Comparison of ENCODE assay signal across 19 mouse cellular contexts in the genomic region with DNA sequence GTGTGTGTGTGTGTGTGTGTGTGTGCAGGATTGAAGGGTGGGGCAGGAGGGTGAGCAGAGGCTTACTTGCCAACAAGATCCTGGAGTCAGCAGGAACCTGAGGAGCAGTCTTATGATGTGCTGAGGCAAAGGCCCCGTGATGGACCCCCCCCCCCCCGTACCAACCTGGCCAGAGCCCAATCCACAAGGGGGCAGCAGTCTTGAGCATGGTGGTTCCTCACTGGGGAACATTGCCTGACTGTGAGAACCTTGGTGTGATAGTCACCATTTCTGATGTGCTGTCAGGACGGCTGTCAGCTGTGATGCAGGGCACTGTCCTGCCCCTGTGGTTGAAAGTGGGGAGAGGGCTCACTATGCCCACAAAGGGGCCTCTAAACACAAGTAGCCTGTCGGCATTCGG.
DNase-seq lines count a peak whose midpoint lies in the region; ATAC-seq and TF ChIP-seq lines count a peak whose summit lies in the region.
"Had no signal": no experiment of that assay in that cellular context is flagged by ENCODE, and none has a peak within 500 bp of the region (broad histone marks: within the 10 kb centered on the region; RNA-seq: fewer than 3 reads in every experiment).

No protein-coding gene starts in this region.

- TF ChIP-seq CTCF in kidney, postnatal 0 days (IDR thresholded peaks at IDR 0.05; ENCODE audit: low read depth): peak; percentile 48; the same call in 1 of the 2 replicates
- TF ChIP-seq CTCF in thymus, adult 2 months (IDR thresholded peaks at IDR 0.05; ENCODE audit: borderline replicate concordance, control insufficient read depth, extremely low read depth, insufficient read depth, low read length, poor library complexity): peak; percentile 57; the same call in 1 of the 2 replicates
- TF ChIP-seq CTCF in cerebellum, adult 2 months (IDR thresholded peaks at IDR 0.05; ENCODE audit: borderline replicate concordance, insufficient read depth, low read depth, low read length): no peak

- no peak overlapping the region for H3K4me2 ChIP-seq in kidney, postnatal 0 days (ENCODE audit: low read length)
- no peak overlapping the region for H3K4me2 ChIP-seq in kidney, embryonic 14.5 days (replicated peaks; ENCODE audit: low read depth, low read length)
- H3K4me2 ChIP-seq: forebrain, embryonic 12.5 days; hindbrain, embryonic 15.5 days; limb, embryonic 13.5 days; lung, embryonic 15.5 days; neural tube, embryonic 12.5 days had no signal

- no peak overlapping the region for H3K4me3 ChIP-seq in kidney, postnatal 0 days (replicated peaks; ENCODE audit: low read depth, low read length)
- no peak overlapping the region for H3K4me3 ChIP-seq in kidney, embryonic 14.5 days (ENCODE audit: low read length)
- H3K4me3 ChIP-seq in thymus, adult 2 months (ENCODE audit: control insufficient read depth, insufficient read depth, low read length): no peak overlapping the region
- H3K4me3 ChIP-seq in cerebellum, adult 2 months (replicated peaks; ENCODE audit: insufficient read depth, low read depth, low read length): no peak overlapping the region
- H3K4me3 ChIP-seq: forebrain, embryonic 12.5 days; hindbrain, embryonic 15.5 days; limb, embryonic 13.5 days; lung, embryonic 15.5 days; neural tube, embryonic 12.5 days had no signal

- TF ChIP-seq POLR2A in thymus, adult 2 months (IDR thresholded peaks at IDR 0.05; ENCODE audit: control insufficient read depth, extremely low read depth, insufficient read depth, low read length, poor library complexity): no peak
- TF ChIP-seq POLR2A in cerebellum, adult 2 months (IDR thresholded peaks at IDR 0.05; ENCODE audit: borderline replicate concordance, insufficient read depth, low read length): no peak

- no peaks in the 10 kb centered on the region for H3K4me1 ChIP-seq in kidney, postnatal 0 days (replicated peaks; ENCODE audit: insufficient read depth, low read length)
- no peaks in the 10 kb centered on the region for H3K4me1 ChIP-seq in kidney, embryonic 14.5 days (ENCODE audit: control insufficient read depth, insufficient read depth, low read length)
- peaks cover 7% of the 10 kb centered on the region for H3K4me1 ChIP-seq in thymus, adult 2 months (replicated peaks; ENCODE audit: control insufficient read depth, insufficient read depth, low read length)
- H3K4me1 ChIP-seq in cerebellum, adult 2 months (ENCODE audit: control insufficient read depth, insufficient read depth, low read length): no peaks in the 10 kb centered on the region; the same call in 1 of the 2 replicates
- H3K4me1 ChIP-seq: forebrain, embryonic 12.5 days; hindbrain, embryonic 15.5 days; limb, embryonic 13.5 days; lung, embryonic 15.5 days; neural tube, embryonic 12.5 days had no signal

- no peaks in the 10 kb centered on the region for H3K27me3 ChIP-seq in kidney, postnatal 0 days (ENCODE audit: insufficient read depth, low read length)
- H3K27me3 ChIP-seq in kidney, embryonic 14.5 days (ENCODE audit: control insufficient read depth, insufficient read depth, low read length): no peaks in the 10 kb centered on the region
- no peaks in the 10 kb centered on the region for H3K27me3 ChIP-seq in thymus, adult 2 months (ENCODE audit: control insufficient read depth, insufficient read depth, low read length)
- H3K27me3 ChIP-seq in cerebellum, adult 2 months (ENCODE audit: control insufficient read depth, insufficient read depth, low read length): no peaks in the 10 kb centered on the region
- H3K27me3 ChIP-seq: forebrain, embryonic 12.5 days; hindbrain, embryonic 15.5 days; limb, embryonic 13.5 days; lung, embryonic 15.5 days; neural tube, embryonic 12.5 days had no signal

- H3K27ac ChIP-seq in kidney, postnatal 0 days: no peak overlapping the region
- no peak overlapping the region for H3K27ac ChIP-seq in kidney, embryonic 14.5 days (ENCODE audit: low read depth, low read length)
- H3K27ac ChIP-seq in thymus, adult 2 months (ENCODE audit: control insufficient read depth, insufficient read depth, low read length): no peak overlapping the region
- H3K27ac ChIP-seq in cerebellum, adult 2 months (ENCODE audit: insufficient read depth, low read length): no peak overlapping the region
- H3K27ac ChIP-seq: forebrain, embryonic 12.5 days; hindbrain, embryonic 15.5 days; limb, embryonic 13.5 days; lung, embryonic 15.5 days; neural tube, embryonic 12.5 days had no signal

- H3K36me3 ChIP-seq in kidney, postnatal 0 days (ENCODE audit: insufficient read depth, low read length): no peaks in the 10 kb centered on the region
- H3K36me3 ChIP-seq in kidney, embryonic 14.5 days (ENCODE audit: control insufficient read depth, insufficient read depth, low read length): no peaks in the 10 kb centered on the region
- H3K36me3 ChIP-seq in thymus, adult 2 months (ENCODE audit: control insufficient read depth, insufficient read depth, low read length): no peaks in the 10 kb centered on the region
- H3K36me3 ChIP-seq: forebrain, embryonic 12.5 days; hindbrain, embryonic 15.5 days; limb, embryonic 13.5 days; lung, embryonic 15.5 days; neural tube, embryonic 12.5 days had no signal

- no peak for DNase-seq in kidney, postnatal 0 days (ENCODE audit: low spot score)
- DNase-seq in thymus, adult 2 months: peak; percentile 23
- DNase-seq in thymus, postnatal 0 days (ENCODE audit: low spot score): no peak
- peak; percentile 46 for DNase-seq in R1 (ENCODE audit: low read depth, low spot score)
- DNase-seq in cerebellum, adult 2 months: no peak
- DNase-seq: adrenal gland, postnatal 25 days; cerebellum, postnatal 10 days; embryo, embryonic 11 days; gastrocnemius, postnatal 25 days; kidney, adult 8-10 months; kidney, postnatal 4 days; right cerebral cortex, postnatal 14 days had no signal

- H3K9me3 ChIP-seq in kidney, postnatal 0 days (replicated peaks; ENCODE audit: low read length): no peaks in the 10 kb centered on the region
- H3K9me3 ChIP-seq in kidney, embryonic 14.5 days (ENCODE audit: control insufficient read depth, low read length): no peaks in the 10 kb centered on the region
- H3K9me3 ChIP-seq: forebrain, embryonic 12.5 days; hindbrain, embryonic 15.5 days; limb, embryonic 13.5 days; lung, embryonic 15.5 days; neural tube, embryonic 12.5 days had no signal

- no peak for ATAC-seq in kidney, postnatal 0 days (replicated peaks; ENCODE audit: low FRiP score, low read depth)
- no peak for ATAC-seq in kidney, embryonic 14.5 days (ENCODE audit: low FRiP score, low TSS enrichment)
- ATAC-seq in inflammation-experienced regulatory T-cells, adult 6 months: no peak

- no peak overlapping the region for H3K9ac ChIP-seq in kidney, postnatal 0 days (ENCODE audit: low read depth, low read length)
- no peak overlapping the region for H3K9ac ChIP-seq in kidney, embryonic 14.5 days (ENCODE audit: low read depth, low read length)
- H3K9ac ChIP-seq: forebrain, embryonic 12.5 days; hindbrain, embryonic 15.5 days; limb, embryonic 13.5 days; lung, embryonic 15.5 days; neural tube, embryonic 12.5 days had no signal

- WGBS in kidney, postnatal 0 days: 81% methylated on average over 5 of the region's 5 CpGs
- 93% methylated on average over 5 of the region's 5 CpGs for WGBS in kidney, embryonic 14.5 days
- WGBS in thymus, adult 2 months: 86% methylated on average over 5 of the region's 5 CpGs
- 62% methylated on average over 5 of the region's 5 CpGs for WGBS in cerebellum, adult 2 months

Comparison
In these comparisons a context has a peak if more than half of its experiments do, and no peak if none do; other contexts are left out.
1. DNase-seq: peak in thymus, adult 2 months (single experiment) and R1 (single experiment); none in kidney, postnatal 0 days (single experiment), thymus, postnatal 0 days (single experiment) and cerebellum, adult 2 months (0 of 2).